Mouse (Mus musculus) kidney, postnatal 0 days (tissue): ENCODE results near the gene Efcab2. TPM values are rescaled to one million over a fixed set of nuclear protein-coding genes. Genes with fewer than 3 reads are reported as not detected.
"Not testable (repeated sequence)": the region's sequence is repeated elsewhere in the genome, so short reads cannot be mapped to it uniquely, and the experiment has no call there.

Experiments
- ATAC-seq: fragments of 200-750 bp; cut with Nextera tagmentation; replicated peaks from 2 replicates; pipeline ENCODE4 v1.8.0; 2017; ENCODE audit warnings: low read depth, moderate number of reproducible peaks, moderate TSS enrichment, moderate library complexity; ENCODE audit not compliant: low FRiP score
- DNase-seq: peaks from one replicate; pipeline ENCODE4 v3.0.0-alpha.2; 2016; ENCODE audit warnings: low spot score
- H3K27ac ChIP-seq: fragments of 300-500 bp; sonication (generic); 2 replicates; pipeline ENCODE4 v1.5.1; 2014; ENCODE audit warnings: mild to moderate bottlenecking
- H3K27me3 ChIP-seq: fragments of 300-500 bp; sonication (generic); 2 replicates; pipeline ENCODE4 v1.6.1; 2014; ENCODE audit warnings: low read length, mixed read lengths; ENCODE audit not compliant: insufficient read depth
- H3K36me3 ChIP-seq: fragments of 300-500 bp; sonication (generic); 2 replicates; pipeline ENCODE4 v1.6.1; 2014; ENCODE audit warnings: low read length, mixed read lengths; ENCODE audit not compliant: insufficient read depth
- H3K4me1 ChIP-seq: fragments of 300-500 bp; sonication (generic); replicated peaks from 2 replicates; pipeline ENCODE4 v1.6.1; 2014; ENCODE audit warnings: antibody characterized with exemption, low read length, mixed read lengths; ENCODE audit not compliant: insufficient read depth
- H3K4me2 ChIP-seq: fragments of 300-500 bp; sonication (generic); 2 replicates; pipeline ENCODE4 v1.6.1; 2014; ENCODE audit warnings: mild to moderate bottlenecking, low read length, moderate library complexity, mixed read lengths
- H3K4me3 ChIP-seq: fragments of 300-500 bp; sonication (generic); replicated peaks from 2 replicates; pipeline ENCODE4 v1.5.1; 2014; ENCODE audit warnings: low read depth, low read length
- H3K9ac ChIP-seq: fragments of 300-500 bp; sonication (generic); 2 replicates; pipeline ENCODE4 v1.6.1; 2014; ENCODE audit warnings: low read depth, low read length
- H3K9me3 ChIP-seq: fragments of 300-500 bp; sonication (generic); replicated peaks from 2 replicates; pipeline ENCODE4 v1.6.1; 2016; ENCODE audit warnings: low read length, inconsistent platforms, mixed read lengths
- CTCF ChIP-seq: IDR thresholded peaks from 2 replicates; pipeline ENCODE4 v1.5.1; 2016; ENCODE audit warnings: antibody characterized with exemption, low read depth, mild to moderate bottlenecking, moderate library complexity
- WGBS: fragments of 180-500 bp; shearing (Covaris S2); extraction: QIAGEN DNeasy Blood & Tissue Kit; methylation state at CpG from one replicate; pipeline ENCODE4 v1.1.7; 2014; 5-methylcytosine and 5-hydroxymethylcytosine counted together
- polyA plus RNA-seq: library from polyadenylated mRNA; unstranded; fragments of >200 nt; fragmentation: Nextera tagmentation; extraction: Ambion mirVana; gene quantifications from 2 replicates; pipeline ENCODE4 v1.2.1, GENCODE M21; 2015

Efcab2 gene
- polyA plus RNA-seq, 1 experiment from 2014 or later: 8.1 TPM

DNA sequence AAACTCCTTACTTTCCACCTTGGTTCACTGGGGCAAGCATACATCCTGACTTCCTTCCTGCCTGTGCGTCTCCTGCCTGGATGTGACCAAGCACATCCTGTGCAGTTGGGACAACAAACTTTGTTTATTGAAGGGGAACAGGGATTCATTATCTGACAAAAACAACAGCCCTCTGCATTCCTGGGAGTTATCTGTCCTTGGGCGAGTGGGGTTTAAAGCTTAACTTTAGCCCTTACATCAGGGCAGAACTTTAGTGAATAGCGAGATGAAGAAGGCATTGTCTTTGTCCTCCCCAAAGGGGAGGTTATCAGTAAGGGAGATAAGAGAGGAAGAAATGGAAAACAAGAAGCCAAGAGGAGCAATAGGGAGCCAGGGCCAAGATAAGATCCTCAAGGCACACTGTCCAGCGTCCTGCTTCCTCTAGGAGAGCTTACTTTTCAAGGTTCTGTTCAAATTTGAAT, 3.0 kb downstream of the Efcab2 start:
- Histone ChIP-seq H3K36me3 (no peaks in the 10 kb centered on the region), H3K27me3 (no peaks in the 10 kb centered on the region), H3K9me3 (no peaks in the 10 kb centered on the region), H3K27ac (peak overlapping the region; percentile 67), H3K9ac (no peak overlapping the region), H3K4me1 (no peaks in the 10 kb centered on the region), H3K4me3 (no peak overlapping the region), H3K4me2 (no peak overlapping the region)
- DNase-seq (peak; percentile 54), ATAC-seq (no peak)
- 37% methylated on average over 4 of the region's 4 CpGs for WGBS
- no peak for TF ChIP-seq CTCF

DNA sequence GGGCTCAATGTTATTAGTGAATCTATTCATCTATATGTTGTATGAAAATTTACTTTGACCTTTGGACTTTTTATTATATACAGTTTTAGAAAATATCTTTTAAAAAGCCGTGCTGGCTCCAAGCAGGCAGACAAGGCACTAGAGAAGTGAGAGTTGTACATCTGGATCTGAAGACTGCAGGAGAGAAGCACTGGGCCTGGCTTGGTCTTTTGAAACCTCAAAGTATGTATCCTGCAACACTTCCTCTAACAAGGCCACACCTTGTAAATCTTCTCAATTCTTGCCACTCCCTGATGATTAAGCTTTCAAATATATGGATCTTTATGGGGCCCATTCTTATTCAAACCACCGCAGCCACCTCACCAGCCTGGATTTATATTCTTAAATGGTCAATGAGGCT, 7.5 kb downstream of the Efcab2 start:
- H3K4me2 ChIP-seq, H3K9ac ChIP-seq, H3K4me3 ChIP-seq, H3K36me3 ChIP-seq, H3K4me1 ChIP-seq, H3K9me3 ChIP-seq, H3K27ac ChIP-seq, DNase-seq, ATAC-seq, H3K27me3 ChIP-seq: not testable (repeated sequence)
- 90% methylated on average over 2 of the region's 2 CpGs for WGBS

DNA sequence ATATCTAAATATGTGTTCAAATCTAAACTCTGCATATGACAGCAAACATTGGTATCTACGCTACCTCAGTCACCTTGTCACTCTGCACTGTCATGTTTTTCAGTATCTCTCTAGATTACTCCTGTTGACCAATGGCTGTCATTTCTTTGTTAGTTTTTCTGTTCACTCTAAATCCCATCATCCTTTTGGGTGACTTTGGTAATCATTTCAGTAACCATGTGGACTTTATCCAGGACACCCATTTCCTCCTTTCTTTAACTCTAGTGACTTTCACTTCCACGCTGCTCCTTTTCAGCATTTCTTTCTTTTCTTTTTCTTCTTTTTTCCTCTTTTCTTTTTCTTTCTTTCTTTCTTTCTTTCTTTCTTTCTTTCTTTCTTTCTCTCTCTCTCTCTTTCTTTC, 13.7 kb downstream of the Efcab2 start:
- TF ChIP-seq CTCF: no peak
- Histone ChIP-seq H3K36me3 (no peaks in the 10 kb centered on the region), H3K9me3 (no peaks in the 10 kb centered on the region), H3K4me1 (no peaks in the 10 kb centered on the region), H3K27me3 (no peaks in the 10 kb centered on the region), H3K27ac (no peak overlapping the region), H3K4me3 (no peak overlapping the region), H3K4me2 (no peak overlapping the region), H3K9ac (no peak overlapping the region)
- ATAC-seq: no peak
- DNase-seq: no peak
- 95% methylated on average over 2 of the region's 2 CpGs for WGBS

DNA sequence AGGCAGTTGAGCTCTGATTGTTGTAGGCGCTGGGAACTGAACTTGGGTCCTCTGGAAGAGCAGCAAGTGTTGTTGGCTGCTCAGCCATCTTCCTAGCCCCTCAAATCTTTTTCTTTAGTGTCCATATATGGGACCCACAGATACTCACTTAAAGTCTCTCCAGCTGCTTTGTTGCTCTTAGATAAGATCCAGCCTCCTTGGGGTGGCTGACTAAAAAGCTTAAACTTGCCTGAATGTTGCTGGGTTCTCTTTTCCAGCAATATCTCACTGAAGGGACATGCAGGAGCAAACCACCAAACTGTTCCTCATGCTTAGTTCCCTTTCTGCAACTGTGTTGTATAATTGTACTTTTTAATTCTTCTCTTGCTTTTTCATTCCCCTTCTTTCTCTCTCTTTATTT, 17.8 kb downstream of the Efcab2 start:
- Histone ChIP-seq H3K36me3 (no peaks in the 10 kb centered on the region), H3K4me2 (no peak overlapping the region), H3K9ac (no peak overlapping the region), H3K27me3 (no peaks in the 10 kb centered on the region), H3K4me3 (no peak overlapping the region), H3K9me3 (no peaks in the 10 kb centered on the region), H3K27ac (no peak overlapping the region), H3K4me1 (no peaks in the 10 kb centered on the region)
- ATAC-seq (no peak), DNase-seq (no peak)
- WGBS: 100% methylated on average over 1 of the region's 1 CpGs
- TF ChIP-seq CTCF: no peak

DNA sequence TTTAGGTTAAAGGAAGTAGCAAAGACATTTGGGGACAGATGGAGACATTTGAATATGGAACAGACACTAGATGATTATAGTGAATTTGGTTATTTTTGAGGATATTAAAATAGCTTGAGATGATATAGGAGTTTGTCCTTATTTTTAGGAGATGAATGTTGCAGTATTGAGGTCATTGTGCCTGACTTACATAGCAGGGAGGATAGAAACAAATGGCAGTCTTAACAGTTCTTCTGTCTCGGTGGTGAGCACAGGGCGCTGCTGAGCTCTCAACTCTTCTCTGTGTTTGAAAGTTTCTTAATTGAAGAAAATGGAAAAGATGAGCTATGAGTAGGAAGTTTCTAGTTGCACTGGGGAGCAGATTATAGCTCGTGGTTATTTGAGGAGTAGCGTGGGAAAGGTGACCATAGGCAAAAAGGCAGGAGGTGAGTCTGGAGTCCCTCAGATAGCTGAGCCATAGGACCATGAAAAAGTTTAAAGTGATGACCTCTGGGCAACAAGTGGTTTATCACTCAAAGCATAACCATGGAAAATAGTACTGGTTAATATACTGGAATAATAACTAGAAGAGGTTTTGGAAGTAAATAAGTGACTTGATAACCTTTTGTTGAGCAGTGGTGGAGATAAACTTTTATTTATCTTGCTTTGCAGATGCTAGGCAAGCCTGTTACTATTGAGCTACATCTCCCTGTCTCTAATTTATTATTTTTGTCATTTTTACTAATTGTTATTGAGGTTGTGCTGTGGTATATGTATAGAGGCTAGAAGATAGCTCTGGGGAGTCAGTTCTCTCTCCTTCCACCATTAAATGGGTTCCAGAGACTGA, 25.9 kb downstream of the Efcab2 start:
- 90% methylated on average over 4 of the region's 4 CpGs for WGBS
- Histone ChIP-seq H3K4me2 (no peak overlapping the region), H3K4me3 (no peak overlapping the region), H3K27ac (no peak overlapping the region), H3K27me3 (no peaks in the 10 kb centered on the region), H3K9ac (no peak overlapping the region), H3K4me1 (no peaks in the 10 kb centered on the region), H3K36me3 (no peaks in the 10 kb centered on the region), H3K9me3 (no peaks in the 10 kb centered on the region)
- no peak for TF ChIP-seq CTCF
- DNase-seq (no peak), ATAC-seq (no peak)

DNA sequence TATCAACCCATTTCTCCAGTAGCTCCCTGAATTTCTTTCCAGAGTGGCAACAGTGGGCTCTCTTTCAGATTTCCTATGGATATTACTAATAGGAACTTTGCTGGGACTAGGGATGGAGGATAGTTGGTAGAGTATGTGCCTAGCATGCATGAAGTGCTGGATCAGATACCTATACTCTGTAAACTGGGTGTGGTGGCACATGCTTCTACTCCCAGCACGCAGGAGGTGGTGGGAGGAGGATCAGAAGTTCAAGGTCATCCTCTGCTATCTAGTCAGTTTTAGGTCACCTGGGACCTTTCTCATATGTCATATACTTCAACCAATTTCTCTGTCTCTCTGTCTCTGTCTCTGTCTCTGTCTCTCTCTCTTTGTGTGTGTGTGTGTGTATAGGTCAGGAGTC, 27.7 kb downstream of the Efcab2 start:
- Histone ChIP-seq H3K9me3 (no peaks in the 10 kb centered on the region), H3K27ac (no peak overlapping the region), H3K36me3 (no peaks in the 10 kb centered on the region), H3K4me1 (no peaks in the 10 kb centered on the region), H3K9ac (no peak overlapping the region), H3K27me3 (no peaks in the 10 kb centered on the region), H3K4me3 (no peak overlapping the region), H3K4me2 (no peak overlapping the region)
- ATAC-seq: no peak
- no peak for TF ChIP-seq CTCF
- WGBS: 90% methylated on average over 1 of the region's 1 CpGs
- DNase-seq: no peak

DNA sequence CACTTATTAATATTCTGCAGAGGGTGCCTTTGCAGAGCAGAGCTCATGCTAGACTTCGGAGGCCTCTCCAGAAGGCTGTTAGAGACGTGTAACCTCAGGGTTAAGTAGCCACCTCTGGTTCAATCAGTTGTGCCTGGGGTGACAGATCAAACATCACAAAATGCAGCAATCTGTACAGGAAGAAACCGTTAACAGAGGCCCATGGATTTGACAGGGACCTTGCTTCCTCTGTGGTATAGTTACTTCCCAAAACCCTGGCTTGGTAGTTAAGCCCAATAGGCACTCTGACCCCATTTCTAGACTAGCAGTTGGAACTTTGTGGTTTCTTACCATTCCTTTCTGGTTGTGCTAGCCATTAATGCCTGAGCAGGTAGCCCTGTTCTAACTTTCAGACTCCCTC, 38.5 kb downstream of the Efcab2 start:
- no peak overlapping the region for H3K4me2 ChIP-seq
- no peaks in the 10 kb centered on the region for H3K4me1 ChIP-seq
- 39% methylated on average over 3 of the region's 3 CpGs for WGBS
- ATAC-seq (no peak), DNase-seq (no peak)
- H3K9ac ChIP-seq: no peak overlapping the region
- H3K4me3 ChIP-seq: no peak overlapping the region
- no peak for TF ChIP-seq CTCF
- no peaks in the 10 kb centered on the region for H3K27me3 ChIP-seq
- H3K36me3 ChIP-seq: no peaks in the 10 kb centered on the region
- no peak overlapping the region for H3K27ac ChIP-seq
- H3K9me3 ChIP-seq: no peaks in the 10 kb centered on the region
